ENCODE assay signal across 15 mouse cellular contexts in the genomic region with DNA sequence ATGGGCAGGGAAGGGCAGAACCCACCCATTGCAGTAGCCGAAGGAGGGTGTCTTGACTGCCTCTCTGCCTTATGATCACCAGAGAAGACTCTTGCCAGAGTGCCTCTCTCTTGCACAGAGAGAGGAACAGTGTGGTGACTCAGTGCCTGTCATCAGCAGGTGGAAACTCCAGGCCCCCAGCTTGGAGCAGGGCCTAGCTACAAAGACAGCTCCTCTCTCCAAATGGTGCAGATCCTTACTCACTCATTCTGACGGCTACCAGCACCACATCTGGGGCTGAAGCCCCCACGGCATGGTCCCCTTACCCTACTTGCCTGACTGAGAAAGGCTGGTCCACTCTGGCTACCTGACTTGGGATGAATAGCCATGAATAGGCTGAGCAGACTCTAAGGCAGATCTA. TPM values are rescaled to one million over a fixed set of nuclear protein-coding genes. Genes with fewer than 3 reads are reported as not detected.
DNase-seq lines count a peak whose midpoint lies in the region; ATAC-seq and TF ChIP-seq lines count a peak whose summit lies in the region.
"Had no signal": no experiment of that assay in that cellular context is flagged by ENCODE, and none has a peak within 500 bp of the region (broad histone marks: within the 10 kb centered on the region; RNA-seq: fewer than 3 reads in every experiment).

No protein-coding gene starts in this region.

- no peak overlapping the region for H3K9ac ChIP-seq in liver, embryonic 11.5 days (ENCODE audit: low read depth, low read length)
- H3K9ac ChIP-seq: forebrain, embryonic 12.5 days had no signal

- H3K36me3 ChIP-seq in liver, embryonic 11.5 days (ENCODE audit: control insufficient read depth, insufficient read depth, low read length) = peaks cover 23% of the 10 kb centered on the region

- H3K4me2 ChIP-seq in liver, embryonic 11.5 days = peak overlapping the region; percentile 62
- H3K4me2 ChIP-seq: forebrain, embryonic 12.5 days; midbrain, embryonic 13.5 days had no signal

- no peak for ATAC-seq in liver, embryonic 11.5 days (replicated peaks; ENCODE audit: low FRiP score)
- ATAC-seq: CD4-positive, CD25-positive, alpha-beta regulatory T cell, adult 4 months; midbrain, embryonic 13.5 days had no signal

- no peak for TF ChIP-seq POLR2A in cerebellum, adult 2 months (IDR thresholded peaks at IDR 0.05; ENCODE audit: borderline replicate concordance, insufficient read depth, low read length)

- 12% methylated on average over 3 of the region's 3 CpGs for WGBS in cerebellum, adult 2 months
- WGBS in liver, embryonic 11.5 days = 81% methylated on average over 3 of the region's 3 CpGs

- peak in 1 of 2 experiments; percentile 72 for DNase-seq in cerebellum, adult 2 months
- DNase-seq in cerebellum, adult 9-10 months = no peak
- DNase-seq in layer of hippocampus, adult 18-20 months (ENCODE audit: low spot score in 2 of 2) = peak; percentile 61 to 74
- DNase-seq in layer of hippocampus, adult 9-10 months (ENCODE audit: low spot score) = no peak
- DNase-seq in 416B (ENCODE audit: low read depth) = peak; percentile 21
- no peak for DNase-seq in liver, embryonic 11.5 days (ENCODE audit: low spot score)
- no peak for DNase-seq in embryo, embryonic 9.5 days (ENCODE audit: extremely low spot score)
- DNase-seq in embryo, embryonic 11 days = no peak
- DNase-seq: heart, adult 11 months; kidney, adult 9 months; spleen, adult 18-20 months had no signal

- H3K4me1 ChIP-seq in cerebellum, adult 2 months (ENCODE audit: control insufficient read depth, insufficient read depth, low read length) = peaks cover 36% of the 10 kb centered on the region
- peaks cover 36% of the 10 kb centered on the region for H3K4me1 ChIP-seq in liver, embryonic 11.5 days (replicated peaks; ENCODE audit: control insufficient read depth, insufficient read depth, low read length)

- no peak overlapping the region for H3K4me3 ChIP-seq in cerebellum, adult 2 months (replicated peaks; ENCODE audit: insufficient read depth, low read depth, low read length)
- H3K4me3 ChIP-seq in liver, embryonic 11.5 days (ENCODE audit: low read depth, low read length) = peak overlapping the region; percentile 16; the same call in 1 of the 2 replicates
- H3K4me3 ChIP-seq: forebrain, embryonic 12.5 days; hindbrain, embryonic 10.5 days; midbrain, embryonic 13.5 days had no signal

- TF ChIP-seq CTCF in cerebellum, adult 2 months (IDR thresholded peaks at IDR 0.05; ENCODE audit: borderline replicate concordance, insufficient read depth, low read depth, low read length) = no peak

- H3K9me3 ChIP-seq in liver, embryonic 11.5 days (ENCODE audit: control insufficient read depth, low read length) = no peaks in the 10 kb centered on the region
- H3K9me3 ChIP-seq: forebrain, embryonic 12.5 days; hindbrain, embryonic 10.5 days; midbrain, embryonic 13.5 days had no signal

- no peaks in the 10 kb centered on the region for H3K27me3 ChIP-seq in cerebellum, adult 2 months (ENCODE audit: control insufficient read depth, insufficient read depth, low read length)
- H3K27me3 ChIP-seq in liver, embryonic 11.5 days (replicated peaks; ENCODE audit: control insufficient read depth, insufficient read depth, low read length) = no peaks in the 10 kb centered on the region
- H3K27me3 ChIP-seq: forebrain, embryonic 12.5 days; midbrain, embryonic 13.5 days had no signal

- peak overlapping the region; percentile 14 for H3K27ac ChIP-seq in cerebellum, adult 2 months (ENCODE audit: insufficient read depth, low read length)
- no peak overlapping the region for H3K27ac ChIP-seq in liver, embryonic 11.5 days (ENCODE audit: low read depth, low read length)
- H3K27ac ChIP-seq: forebrain, embryonic 12.5 days; midbrain, embryonic 13.5 days had no signal

RNA-seq across cellular contexts. Expression of gene Tmcc2, which starts 26.7 kb away (rescaled TPM):
- polyA plus RNA-seq in cerebellum, adult 2 months (2012; rRNA removed) = 150 and 157 TPM in 2 replicates
- 100 to 1,000 TPM; 250 to 270 TPM for total RNA-seq in layer of hippocampus, adult 18-20 months (2021)
- polyA plus RNA-seq in liver, embryonic 11.5 days (2014; fragmentation: Nextera tagmentation; extraction: Ambion mirVana) = 24.6 and 28.1 TPM in 2 replicates

RNA-seq across cellular contexts. Expression of gene Nuak2, which starts 48.5 kb away (rescaled TPM):
- 2.9 and 3.3 TPM in 2 replicates for polyA plus RNA-seq in cerebellum, adult 2 months (2012; rRNA removed)
- 1 to 10 TPM; 1.6 to 1.9 TPM for total RNA-seq in layer of hippocampus, adult 18-20 months (2021)
- 1.2 and 2.0 TPM in 2 replicates for polyA plus RNA-seq in liver, embryonic 11.5 days (2014; fragmentation: Nextera tagmentation; extraction: Ambion mirVana)

RNA-seq across cellular contexts. Expression of gene Dstyk, which starts 53.0 kb away (rescaled TPM):
- polyA plus RNA-seq in cerebellum, adult 2 months (2012; rRNA removed) = 32.6 and 36.5 TPM in 2 replicates
- 10 to 100 TPM; 53.2 to 53.9 TPM for total RNA-seq in layer of hippocampus, adult 18-20 months (2021)
- 7.2 TPM in 2 replicates for polyA plus RNA-seq in liver, embryonic 11.5 days (2014; fragmentation: Nextera tagmentation; extraction: Ambion mirVana)

Comparison
In these comparisons a context has a peak if more than half of its experiments do, and no peak if none do; other contexts are left out.
1. DNase-seq: peak in layer of hippocampus, adult 18-20 months (2 of 2) and 416B (single experiment); none in cerebellum, adult 9-10 months (single experiment), layer of hippocampus, adult 9-10 months (single experiment), liver, embryonic 11.5 days (single experiment), embryo, embryonic 9.5 days (single experiment) and embryo, embryonic 11 days (single experiment).